Mouse (Mus musculus): Measurements from ENCODE around the gene Fcgrt. TPM values are rescaled to one million over a fixed set of nuclear protein-coding genes. Genes with fewer than 3 reads are reported as not detected.
A peak's percentile ranks its signal among the peaks of the same experiment; 100 is the strongest.

The Fcgrt gene
- total and polyA plus RNA-seq, 3 experiments: 0.13 to 0.16 TPM; not detected in 1

- no peak overlapping the region for H3K27ac ChIP-seq (ENCODE audit: insufficient read depth, low read depth)
- TF ChIP-seq CHD2 (IDR thresholded peaks at IDR 0.05; ENCODE audit: low read length): no peak
- TF ChIP-seq ZNF384 (IDR thresholded peaks at IDR 0.05; ENCODE audit: low read depth, low read length): no peak
- TF ChIP-seq NRF1 (IDR thresholded peaks at IDR 0.05; ENCODE audit: low read depth, low read length): no peak
- no peak for TF ChIP-seq MAX (IDR thresholded peaks at IDR 0.05; ENCODE audit: low read length)
- no peak for TF ChIP-seq HCFC1 (IDR thresholded peaks at IDR 0.05; ENCODE audit: low read depth, low read length)
- no peak for TF ChIP-seq SMC3 (IDR thresholded peaks at IDR 0.05; ENCODE audit: low read depth, low read length)
- TF ChIP-seq IRF4 (IDR thresholded peaks at IDR 0.05; ENCODE audit: low read depth, low read length): no peak
- no peak for TF ChIP-seq MAFK (IDR thresholded peaks at IDR 0.05; ENCODE audit: insufficient replicate concordance, low read length)
- TF ChIP-seq RAD21 (IDR thresholded peaks at IDR 0.05; ENCODE audit: low read depth, low read length): no peak
- TF ChIP-seq POLR2A (IDR thresholded peaks at IDR 0.05; ENCODE audit: low read depth, low read length): no peak
- no peak for TF ChIP-seq RCOR1 (conservative IDR thresholded peaks at IDR 0.05; ENCODE audit: low read depth, low read length)
- no peak for TF ChIP-seq NELFE (IDR thresholded peaks at IDR 0.05; ENCODE audit: low read depth, low read length)
- TF ChIP-seq MYC (IDR thresholded peaks at IDR 0.05; ENCODE audit: low read depth, low read length): no peak
- TF ChIP-seq MAZ (IDR thresholded peaks at IDR 0.05; ENCODE audit: low read depth, low read length): no peak
- no peak for TF ChIP-seq USF1 (IDR thresholded peaks at IDR 0.05; ENCODE audit: low read depth, low read length)
- TF ChIP-seq UBTF (IDR thresholded peaks at IDR 0.05; ENCODE audit: low read depth, low read length): no peak
- TF ChIP-seq PAX5 (IDR thresholded peaks at IDR 0.05; ENCODE audit: low read length): no peak
- H3K4me3 ChIP-seq (replicated peaks in 1 of 3; ENCODE audit: low read depth in 2 of 3, low read length in 2 of 3, poor library complexity in 1 of 3): no peak overlapping the region
- H3K79me2 ChIP-seq (replicated peaks; ENCODE audit: control insufficient read depth, extremely low read depth, insufficient read depth, poor library complexity, severe bottlenecking): peaks cover 37% of the 10 kb centered on the region
- H3K9ac ChIP-seq (ENCODE audit: insufficient read depth, low read depth): no peak overlapping the region
- peaks cover 0 to 27% of the 10 kb centered on the region in 2 experiments; a peak in 2 of 4 replicates for H3K4me1 ChIP-seq (ENCODE audit: control insufficient read depth in 1 of 2, insufficient read depth in 2 of 2)
- DNase-seq (ENCODE audit: extremely low read depth): no peak
- no peaks in the 10 kb centered on the region for H3K27me3 ChIP-seq (replicated peaks)
- peaks cover 16 to 55% of the 10 kb centered on the region in 2 experiments for H3K36me3 ChIP-seq (replicated peaks in 1 of 2; ENCODE audit: control insufficient read depth in 1 of 2, insufficient read depth in 1 of 2, low read length in 1 of 2)
- no peak overlapping the region for H3K4me2 ChIP-seq (ENCODE audit: insufficient read depth, low read depth, poor library complexity, severe bottlenecking)
- in situ Hi-C loops (cut with MboI; ENCODE audit: low pct_ligation_motif_present, low pct_unique_long_range_greater_than_20kb, low sequenced_read_pairs) (no loop called here), dilution Hi-C loops (cut with MboI; ENCODE audit: extremely low pct_ligation_motif_present, extremely low pct_unique_long_range_greater_than_20kb, low sequenced_read_pairs) (no loop called here)
- no peaks in the 10 kb centered on the region for H3K9me3 ChIP-seq (replicated peaks; ENCODE audit: low read length)
These were observed 34.0 kb downstream of the Fcgrt start for GRCm38 (mm10) chr7:45069671-45070070.

- in situ Hi-C loops (cut with MboI; ENCODE audit: low pct_ligation_motif_present, low pct_unique_long_range_greater_than_20kb, low sequenced_read_pairs): no loop called here
- H3K4me1 ChIP-seq (ENCODE audit: control insufficient read depth in 1 of 2, insufficient read depth in 2 of 2): peaks cover 2 to 40% of the 10 kb centered on the region in 2 experiments
These were observed 35.7 kb downstream of the Fcgrt start for GRCm38 (mm10) chr7:45068000-45068318.

More at GRCm38 (mm10) chr7:45068000-45068318, 35.7 kb downstream of the Fcgrt start:
- no peaks in the 10 kb centered on the region for H3K27me3 ChIP-seq (replicated peaks)
- H3K9ac ChIP-seq (ENCODE audit: insufficient read depth, low read depth): no peak overlapping the region
- TF ChIP-seq PAX5 (IDR thresholded peaks at IDR 0.05; ENCODE audit: low read length): no peak
- no peak for TF ChIP-seq IRF4 (IDR thresholded peaks at IDR 0.05; ENCODE audit: low read depth, low read length)
- peak; percentile 73 for TF ChIP-seq SMC3 (IDR thresholded peaks at IDR 0.05; ENCODE audit: low read depth, low read length)
- TF ChIP-seq MYC (IDR thresholded peaks at IDR 0.05; ENCODE audit: low read depth, low read length): peak; percentile 81
- no peak for TF ChIP-seq POLR2A (IDR thresholded peaks at IDR 0.05; ENCODE audit: low read depth, low read length)
- no peak for TF ChIP-seq TBP (conservative IDR thresholded peaks at IDR 0.05; ENCODE audit: low read depth, low read length)
- TF ChIP-seq CHD1 (IDR thresholded peaks at IDR 0.05; ENCODE audit: low read depth, low read length): no peak
- TF ChIP-seq BHLHE40 (IDR thresholded peaks at IDR 0.05; ENCODE audit: low read depth, low read length): no peak
- 0 out of 2 replicates have a peak, but pooled peaks have one; percentile 55 for TF ChIP-seq MAX (IDR thresholded peaks at IDR 0.05; ENCODE audit: low read length)
- TF ChIP-seq CHD2 (IDR thresholded peaks at IDR 0.05; ENCODE audit: low read length): no peak
- peak; percentile 64 for TF ChIP-seq RAD21 (IDR thresholded peaks at IDR 0.05; ENCODE audit: low read depth, low read length)
- TF ChIP-seq ZC3H11A (IDR thresholded peaks at IDR 0.05; ENCODE audit: low read depth, low read length): no peak
- TF ChIP-seq HCFC1 (IDR thresholded peaks at IDR 0.05; ENCODE audit: low read depth, low read length): no peak
- TF ChIP-seq ZNF384 (IDR thresholded peaks at IDR 0.05; ENCODE audit: low read depth, low read length): no peak
- TF ChIP-seq JUND (conservative IDR thresholded peaks at IDR 0.05; ENCODE audit: low read depth, low read length): no peak
- no peak for TF ChIP-seq KAT2A (IDR thresholded peaks at IDR 0.05; ENCODE audit: insufficient replicate concordance, low read length)
- TF ChIP-seq CTCF (conservative IDR thresholded peaks at IDR 0.05 in 1 of 2, IDR thresholded peaks at IDR 0.05 in 1 of 2; ENCODE audit: low read depth in 2 of 2, low read length in 2 of 2): peak in 1 of 2 experiments; percentile 91; a peak in 3 of 4 replicates
- no peak for TF ChIP-seq JUN (IDR thresholded peaks at IDR 0.05; ENCODE audit: insufficient read depth, low read depth, low read length)
- DNase-seq (ENCODE audit: extremely low read depth): peak; percentile 68
- H3K4me3 ChIP-seq (replicated peaks in 1 of 3; ENCODE audit: low read depth in 2 of 3, low read length in 2 of 3, poor library complexity in 1 of 3): no peak overlapping the region
- peaks cover 0 to 47% of the 10 kb centered on the region in 2 experiments for H3K36me3 ChIP-seq (replicated peaks in 1 of 2; ENCODE audit: control insufficient read depth in 1 of 2, insufficient read depth in 1 of 2, low read length in 1 of 2)
- H3K9me3 ChIP-seq (replicated peaks; ENCODE audit: low read length): no peaks in the 10 kb centered on the region
- no peak overlapping the region for H3K4me2 ChIP-seq (ENCODE audit: insufficient read depth, low read depth, poor library complexity, severe bottlenecking)
- H3K27ac ChIP-seq (ENCODE audit: insufficient read depth, low read depth): no peak overlapping the region
- H3K79me2 ChIP-seq (replicated peaks; ENCODE audit: control insufficient read depth, extremely low read depth, insufficient read depth, poor library complexity, severe bottlenecking): peaks cover 51% of the 10 kb centered on the region
- dilution Hi-C loops (cut with MboI; ENCODE audit: extremely low pct_ligation_motif_present, extremely low pct_unique_long_range_greater_than_20kb, low sequenced_read_pairs): no loop called here
